Mouse (Mus musculus) heart, embryonic 12.5 days (tissue): Measurements from ENCODE around the gene Pole3. TPM values are rescaled to one million over a fixed set of nuclear protein-coding genes. Genes with fewer than 3 reads are reported as not detected.

Experiments used
- polyA plus RNA-seq: library from polyadenylated mRNA; unstranded; fragments of >200 nt; fragmentation: Nextera tagmentation; extraction: Ambion mirVana; gene quantifications from 2 replicates; pipeline ENCODE4 v1.2.1, GENCODE M21; 2016

The Pole3 gene
- polyA plus RNA-seq, 1 experiment from 2014 or later: 53.6 TPM

Other genes starting within 250 kb of the Pole3 start
- 18.2 and 19.6 TPM in 2 replicates for gene Fkbp15, start 164.5 kb downstream of the Pole3 start, polyA plus RNA-seq
- 50.5 and 52.0 TPM in 2 replicates for gene Slc31a1, start 164.3 kb downstream of the Pole3 start, polyA plus RNA-seq
- gene Cdc26, start 116.4 kb downstream of the Pole3 start, polyA plus RNA-seq: 90.4 and 90.8 TPM in 2 replicates
- gene Prpf4, start 116.3 kb downstream of the Pole3 start, polyA plus RNA-seq: 14.9 and 15.3 TPM in 2 replicates
- gene Rnf183, start 89.8 kb downstream of the Pole3 start, polyA plus RNA-seq: not detected in 2 replicates
- 3.3 and 4.0 TPM in 2 replicates for gene Wdr31, start 54.2 kb downstream of the Pole3 start, polyA plus RNA-seq
- gene Bspry, start 45.0 kb downstream of the Pole3 start, polyA plus RNA-seq: 0.49 and 0.64 TPM in 2 replicates
- gene Hdhd3, start 21.6 kb downstream of the Pole3 start, polyA plus RNA-seq: 7.0 and 8.0 TPM in 2 replicates
- gene Alad, start 5.2 kb downstream of the Pole3 start, polyA plus RNA-seq: 74.3 and 80.0 TPM in 2 replicates
- 0.31 and 0.43 TPM in 2 replicates for gene 4933430I17Rik, start 301 bp upstream of the Pole3 start, polyA plus RNA-seq
- 60.5 and 73.7 TPM in 2 replicates for gene Rgs3, start 34.8 kb upstream of the Pole3 start, polyA plus RNA-seq